Mouse (Mus musculus): ENCODE data around the gene Vamp5.

DNA sequence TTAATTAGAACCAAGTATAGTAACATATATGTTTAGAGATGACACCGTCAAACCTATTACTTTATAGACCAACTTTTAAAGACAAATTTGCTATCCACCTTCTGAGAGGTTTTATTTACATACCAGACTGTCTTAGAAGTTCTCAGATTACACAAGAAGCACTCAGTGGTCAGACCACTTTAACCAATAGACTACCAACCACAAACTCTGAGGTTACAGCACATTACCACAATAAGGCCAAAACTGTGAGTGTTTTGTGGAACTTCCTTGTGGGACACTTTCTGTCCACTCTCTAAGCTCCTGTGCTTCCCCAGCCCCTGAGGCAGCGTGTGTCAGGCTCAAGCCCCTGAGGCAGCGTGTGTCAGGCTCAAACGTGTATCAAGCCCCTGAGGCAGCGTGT is 51.2 kb downstream of the Vamp5 start:
- TF ChIP-seq CTCF (IDR thresholded peaks at IDR 0.05; ENCODE audit: control insufficient read depth, insufficient read depth, insufficient replicate concordance, low read depth, low read length) (no peak), POLR2A (IDR thresholded peaks at IDR 0.05; ENCODE audit: control insufficient read depth, low read depth, low read length) (no peak)
